Mouse (Mus musculus): ENCODE data around the gene Zfp184. TPM values are rescaled to one million over a fixed set of nuclear protein-coding genes. Genes with fewer than 3 reads are reported as not detected.

Gene Zfp184
- polyA plus RNA-seq, 1 experiment from 2014 or later = 24.8 TPM

- no peaks in the 10 kb centered on the region; the same call in 1 of the 2 replicates for H3K9me3 ChIP-seq (ENCODE audit: control insufficient read depth, low read length)
- no peak overlapping the region for H3K27ac ChIP-seq (ENCODE audit: low read length)
- H3K4me2 ChIP-seq (ENCODE audit: low read length) = no peak overlapping the region
- H3K9ac ChIP-seq (replicated peaks; ENCODE audit: low read depth, low read length) = no peak overlapping the region
- H3K4me3 ChIP-seq (replicated peaks; ENCODE audit: low read length) = no peak overlapping the region
- no peaks in the 10 kb centered on the region for H3K36me3 ChIP-seq (ENCODE audit: control insufficient read depth, insufficient read depth)
- H3K4me1 ChIP-seq (replicated peaks; ENCODE audit: control insufficient read depth, insufficient read depth, low read length) = no peaks in the 10 kb centered on the region; the same call in 1 of the 2 replicates
- no peaks in the 10 kb centered on the region for H3K27me3 ChIP-seq (replicated peaks; ENCODE audit: control insufficient read depth, insufficient read depth, low read length)
- no peak for ATAC-seq
- 31% methylated on average over 3 of the region's 3 CpGs for WGBS
Observed at GRCm38 (mm10) chr13:21971641-21972040, 26.7 kb downstream of the Zfp184 start.

- Histone ChIP-seq H3K27me3 (replicated peaks; ENCODE audit: control insufficient read depth, insufficient read depth, low read length) (peaks cover 3% of the 10 kb centered on the region; the same call in 1 of the 2 replicates), H3K9me3 (ENCODE audit: control insufficient read depth, low read length) (no peaks in the 10 kb centered on the region), H3K4me1 (replicated peaks; ENCODE audit: control insufficient read depth, insufficient read depth, low read length) (no peaks in the 10 kb centered on the region; the same call in 1 of the 2 replicates), H3K36me3 (ENCODE audit: control insufficient read depth, insufficient read depth) (no peaks in the 10 kb centered on the region), H3K27ac (ENCODE audit: low read length) (peak overlapping the region; percentile 89), H3K4me3 (replicated peaks; ENCODE audit: low read length) (peak overlapping the region; percentile 59), H3K4me2 (ENCODE audit: low read length) (peak overlapping the region; percentile 41), H3K9ac (replicated peaks; ENCODE audit: low read depth, low read length) (peak overlapping the region; percentile 79)
- WGBS = under 1% methylated on average over 23 of the region's 23 CpGs
- ATAC-seq = peak; percentile 89
Observed at GRCm38 (mm10) chr13:21974221-21974725, 29.4 kb downstream of the Zfp184 start.

GRCm38 (mm10) chr13:21974726-21975473 is 30.0 kb downstream of the Zfp184 start:
- H3K4me3 ChIP-seq (replicated peaks; ENCODE audit: low read length) = peak overlapping the region; percentile 59
- H3K27ac ChIP-seq (ENCODE audit: low read length) = peak overlapping the region; percentile 89
- H3K9me3 ChIP-seq (ENCODE audit: control insufficient read depth, low read length) = no peaks in the 10 kb centered on the region
- peak overlapping the region; percentile 79 for H3K9ac ChIP-seq (replicated peaks; ENCODE audit: low read depth, low read length)
- H3K27me3 ChIP-seq (replicated peaks; ENCODE audit: control insufficient read depth, insufficient read depth, low read length) = peaks cover 7% of the 10 kb centered on the region; the same call in 1 of the 2 replicates
- H3K36me3 ChIP-seq (ENCODE audit: control insufficient read depth, insufficient read depth) = no peaks in the 10 kb centered on the region
- no peaks in the 10 kb centered on the region; the same call in 1 of the 2 replicates for H3K4me1 ChIP-seq (replicated peaks; ENCODE audit: control insufficient read depth, insufficient read depth, low read length)
- H3K4me2 ChIP-seq (ENCODE audit: low read length) = peak overlapping the region; percentile 40
- ATAC-seq = peak; percentile 97
- 3% methylated on average over 20 of the region's 20 CpGs for WGBS

GRCm38 (mm10) chr13:21980981-21981802 is 36.3 kb downstream of the Zfp184 start, which contains the start of gene Pom121l2:
Gene Pom121l2 (plus strand): TSS chr13:21981194.
- Histone ChIP-seq H3K4me2 (ENCODE audit: low read length) (peak within 1 kb of the TSS; percentile 97), H3K27ac (ENCODE audit: low read length) (no peak within 1 kb of the TSS), H3K4me3 (replicated peaks; ENCODE audit: low read length) (peak within 1 kb of the TSS; percentile 68), H3K9ac (replicated peaks; ENCODE audit: low read depth, low read length) (peak within 1 kb of the TSS; percentile 72), H3K4me1 (replicated peaks; ENCODE audit: control insufficient read depth, insufficient read depth, low read length) (peaks cover 10% of the 10 kb centered on the region), H3K9me3 (ENCODE audit: control insufficient read depth, low read length) (no peaks in the 10 kb centered on the region), H3K36me3 (ENCODE audit: control insufficient read depth, insufficient read depth) (no peaks in the 10 kb centered on the region), H3K27me3 (replicated peaks; ENCODE audit: control insufficient read depth, insufficient read depth, low read length) (peaks cover 28% of the 10 kb centered on the region)
- peak; percentile 68 for ATAC-seq
- WGBS = under 1% methylated on average over 58 of the region's 58 CpGs

GRCm38 (mm10) chr13:21981803-21982193 is 36.9 kb downstream of the Zfp184 start:
- peak; percentile 21; the same call in 1 of the 2 replicates for ATAC-seq

GRCm38 (mm10) chr13:21984486-21984885 is 39.6 kb downstream of the Zfp184 start:
- no peak for ATAC-seq
- Histone ChIP-seq H3K9ac (replicated peaks; ENCODE audit: low read depth, low read length) (no peak overlapping the region), H3K9me3 (ENCODE audit: control insufficient read depth, low read length) (no peaks in the 10 kb centered on the region), H3K4me3 (replicated peaks; ENCODE audit: low read length) (no peak overlapping the region), H3K4me1 (replicated peaks; ENCODE audit: control insufficient read depth, insufficient read depth, low read length) (peaks cover 10% of the 10 kb centered on the region), H3K27me3 (replicated peaks; ENCODE audit: control insufficient read depth, insufficient read depth, low read length) (peaks cover 23% of the 10 kb centered on the region), H3K36me3 (ENCODE audit: control insufficient read depth, insufficient read depth) (no peaks in the 10 kb centered on the region), H3K27ac (ENCODE audit: low read length) (no peak overlapping the region), H3K4me2 (ENCODE audit: low read length) (no peak overlapping the region)
- WGBS = 80% methylated on average over 2 of the region's 2 CpGs

More at GRCm38 (mm10) chr13:21981803-21982193, 36.9 kb downstream of the Zfp184 start:
- Histone ChIP-seq H3K4me3 (replicated peaks; ENCODE audit: low read length) (peak overlapping the region; percentile 68), H3K36me3 (ENCODE audit: control insufficient read depth, insufficient read depth) (no peaks in the 10 kb centered on the region), H3K9me3 (ENCODE audit: control insufficient read depth, low read length) (no peaks in the 10 kb centered on the region), H3K4me1 (replicated peaks; ENCODE audit: control insufficient read depth, insufficient read depth, low read length) (peaks cover 10% of the 10 kb centered on the region), H3K27ac (ENCODE audit: low read length) (no peak overlapping the region), H3K9ac (replicated peaks; ENCODE audit: low read depth, low read length) (peak overlapping the region; percentile 72), H3K4me2 (ENCODE audit: low read length) (peak overlapping the region; percentile 97), H3K27me3 (replicated peaks; ENCODE audit: control insufficient read depth, insufficient read depth, low read length) (peaks cover 28% of the 10 kb centered on the region)
- 7% methylated on average over 17 of the region's 17 CpGs for WGBS

GRCm38 (mm10) chr13:21992550-21992949 is 47.7 kb downstream of the Zfp184 start:
- H3K4me2 ChIP-seq (ENCODE audit: low read length) = no peak overlapping the region
- no peak overlapping the region for H3K9ac ChIP-seq (replicated peaks; ENCODE audit: low read depth, low read length)
- no peaks in the 10 kb centered on the region for H3K36me3 ChIP-seq (ENCODE audit: control insufficient read depth, insufficient read depth)
- no peak overlapping the region for H3K27ac ChIP-seq (ENCODE audit: low read length)
- ATAC-seq = no peak
- H3K4me1 ChIP-seq (replicated peaks; ENCODE audit: control insufficient read depth, insufficient read depth, low read length) = peaks cover 12% of the 10 kb centered on the region
- H3K27me3 ChIP-seq (replicated peaks; ENCODE audit: control insufficient read depth, insufficient read depth, low read length) = peaks cover 27% of the 10 kb centered on the region
- no peak overlapping the region for H3K4me3 ChIP-seq (replicated peaks; ENCODE audit: low read length)
- no peaks in the 10 kb centered on the region; the same call in 1 of the 2 replicates for H3K9me3 ChIP-seq (ENCODE audit: control insufficient read depth, low read length)
- 85% methylated on average over 5 of the region's 5 CpGs for WGBS

GRCm38 (mm10) chr13:21993957-21994738 is 49.3 kb downstream of the Zfp184 start:
- Histone ChIP-seq H3K9ac (replicated peaks; ENCODE audit: low read depth, low read length) (no peak overlapping the region), H3K27me3 (replicated peaks; ENCODE audit: control insufficient read depth, insufficient read depth, low read length) (peaks cover 43% of the 10 kb centered on the region), H3K9me3 (ENCODE audit: control insufficient read depth, low read length) (no peaks in the 10 kb centered on the region; the same call in 1 of the 2 replicates), H3K36me3 (ENCODE audit: control insufficient read depth, insufficient read depth) (no peaks in the 10 kb centered on the region), H3K4me2 (ENCODE audit: low read length) (no peak overlapping the region; the same call in 1 of the 2 replicates), H3K4me1 (replicated peaks; ENCODE audit: control insufficient read depth, insufficient read depth, low read length) (peaks cover 12% of the 10 kb centered on the region), H3K4me3 (replicated peaks; ENCODE audit: low read length) (no peak overlapping the region), H3K27ac (ENCODE audit: low read length) (no peak overlapping the region)
- WGBS = 2% methylated on average over 22 of the region's 22 CpGs
- ATAC-seq = no peak

All from forebrain, embryonic 16.5 days (tissue).